Mouse (Mus musculus) fibroblast of lung, adult 2 months (primary cell): ENCODE measurements around the gene Itga8.

Experiments used
- DNase-seq: peaks from one replicate; pipeline ENCODE4 v3.0.0-alpha.2; 2011; ENCODE audit warnings: low read depth

Gene Itga8

DNA sequence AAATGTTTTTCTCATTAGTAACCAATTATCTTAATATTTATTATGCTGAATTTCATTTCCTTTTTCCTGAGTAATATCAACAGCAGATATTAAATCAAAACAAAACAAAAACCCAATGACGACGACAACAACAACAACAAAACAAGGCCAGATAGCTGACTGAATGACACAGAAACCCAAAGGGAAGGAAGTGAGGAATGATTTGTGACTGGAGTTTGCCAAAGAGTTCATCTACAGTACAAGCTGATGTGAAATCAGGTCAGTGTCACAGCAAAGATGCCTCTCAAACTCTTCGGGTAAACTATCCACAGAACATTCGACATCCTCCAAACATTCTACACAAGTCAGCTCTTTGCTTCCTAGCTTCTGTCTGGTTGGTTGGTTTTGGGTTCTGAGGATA lies 104.0 kb downstream of the Itga8 start:
- no peak for DNase-seq

DNA sequence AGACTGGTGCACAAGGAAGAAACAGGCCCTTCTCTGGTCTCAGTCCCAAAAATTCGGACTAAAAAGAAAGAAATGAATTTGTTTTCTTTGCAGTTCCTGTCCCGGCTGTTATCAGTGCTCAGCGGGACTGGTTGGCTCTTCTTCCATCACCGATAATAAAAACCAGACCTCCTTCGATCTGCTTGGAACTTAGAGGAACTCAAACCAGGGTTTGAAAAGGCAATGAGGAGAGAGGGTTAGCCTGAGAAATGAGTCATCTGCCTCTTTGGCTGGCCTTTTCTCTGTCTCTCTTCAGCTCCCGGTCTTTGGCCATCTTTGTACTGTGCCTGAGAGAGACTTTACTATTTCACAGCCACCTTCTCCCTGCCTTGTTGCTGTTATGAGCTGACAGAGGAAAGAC lies 112.7 kb downstream of the Itga8 start:
- no peak for DNase-seq

DNA sequence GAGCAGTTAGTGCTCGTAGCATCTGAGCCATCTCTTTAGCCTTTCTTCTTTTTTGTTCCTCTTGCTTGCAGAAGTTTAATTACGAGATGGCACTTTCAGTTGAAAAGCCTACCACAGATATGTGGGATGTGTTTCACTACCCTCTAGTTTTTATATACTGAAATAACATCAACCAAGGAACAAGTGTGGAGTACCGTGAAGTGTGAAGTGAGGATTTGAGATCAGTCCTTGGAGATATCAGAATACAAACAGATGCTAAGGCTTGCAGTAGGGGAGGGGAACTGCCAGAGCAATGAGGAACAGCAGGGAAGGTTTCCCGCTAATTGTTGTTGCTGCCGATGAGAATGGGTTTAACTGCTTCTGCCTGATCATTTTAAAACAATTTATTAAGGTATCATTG lies 114.1 kb downstream of the Itga8 start:
- DNase-seq = no peak

DNA sequence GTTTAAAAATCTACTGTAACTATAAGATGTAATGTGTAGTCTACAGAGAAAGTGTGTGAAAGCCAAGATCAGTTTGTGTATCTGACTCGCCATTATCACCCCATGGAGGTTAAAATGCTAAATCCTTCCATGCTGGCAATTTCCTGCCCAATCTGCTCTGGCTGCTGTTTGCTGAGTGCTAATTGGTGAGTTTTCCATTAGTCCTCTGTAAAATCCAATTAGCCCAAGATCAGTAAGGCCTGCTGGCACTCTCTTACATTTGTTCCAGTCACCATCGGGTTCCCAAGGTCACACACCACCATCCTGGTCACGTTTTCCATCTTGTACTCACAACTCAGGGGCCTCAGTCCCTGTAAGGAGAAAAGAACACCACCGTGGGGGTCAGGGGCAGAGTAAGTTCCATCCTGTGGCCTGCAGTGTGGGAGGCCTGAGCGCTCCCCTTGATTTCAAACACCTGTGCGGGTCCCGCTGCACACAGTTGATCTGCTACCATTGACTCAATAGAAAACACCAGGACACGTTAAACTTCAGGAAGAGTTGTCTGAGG lies 119.2 kb downstream of the Itga8 start:
- DNase-seq = no peak

DNA sequence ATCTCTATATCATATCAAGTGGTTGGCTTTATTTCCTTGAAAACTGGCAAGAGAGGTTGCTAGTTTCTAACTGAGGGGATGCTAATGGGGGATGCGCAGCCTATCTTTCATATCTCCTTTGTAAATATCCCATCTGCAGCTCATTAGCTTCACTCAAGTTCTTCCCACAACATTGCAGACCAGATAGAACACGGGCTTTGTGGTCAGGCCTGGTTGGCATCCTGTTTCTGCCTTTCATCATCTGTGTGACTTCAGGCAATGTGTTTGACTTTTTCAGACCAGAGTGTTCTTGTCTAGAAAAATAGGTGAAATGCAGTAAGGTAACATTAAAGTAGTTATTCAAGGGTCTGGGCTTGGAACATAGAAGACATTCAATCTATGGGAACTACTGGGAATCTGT lies 121.1 kb downstream of the Itga8 start:
- no peak for DNase-seq

DNA sequence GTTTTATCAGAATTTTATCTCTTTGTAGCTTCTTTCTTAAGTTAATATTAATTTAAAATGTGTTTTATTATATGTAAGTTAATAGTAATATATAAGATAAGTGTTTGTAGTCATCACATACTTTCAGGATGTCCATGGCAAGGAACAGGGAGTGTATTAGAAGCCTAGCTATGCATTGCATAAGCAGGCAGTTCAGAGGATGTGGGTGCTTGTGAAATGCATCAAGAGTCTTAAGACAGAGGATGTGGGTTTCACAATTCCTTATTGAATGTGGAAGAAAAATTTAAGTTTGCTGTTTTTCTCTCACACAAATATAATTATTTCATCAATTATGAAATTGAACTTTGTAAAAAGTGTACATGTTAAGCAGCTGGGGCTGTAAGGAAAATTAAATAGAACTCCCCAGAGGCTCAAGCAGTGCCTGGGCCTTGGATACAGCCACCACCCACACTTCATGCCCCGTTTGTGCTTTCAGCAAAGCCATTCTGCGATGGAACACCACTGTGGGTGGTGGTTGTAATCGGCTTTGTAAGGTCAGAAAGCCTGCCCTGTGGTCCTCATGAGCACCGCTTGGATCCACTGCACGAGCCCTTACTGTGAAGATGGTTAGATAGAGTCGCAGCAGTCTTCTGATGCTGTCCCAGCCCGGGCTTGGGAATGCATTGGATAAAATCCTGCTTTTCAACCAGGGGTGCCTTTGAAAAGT lies 126.8 kb downstream of the Itga8 start:
- no peak for DNase-seq

DNA sequence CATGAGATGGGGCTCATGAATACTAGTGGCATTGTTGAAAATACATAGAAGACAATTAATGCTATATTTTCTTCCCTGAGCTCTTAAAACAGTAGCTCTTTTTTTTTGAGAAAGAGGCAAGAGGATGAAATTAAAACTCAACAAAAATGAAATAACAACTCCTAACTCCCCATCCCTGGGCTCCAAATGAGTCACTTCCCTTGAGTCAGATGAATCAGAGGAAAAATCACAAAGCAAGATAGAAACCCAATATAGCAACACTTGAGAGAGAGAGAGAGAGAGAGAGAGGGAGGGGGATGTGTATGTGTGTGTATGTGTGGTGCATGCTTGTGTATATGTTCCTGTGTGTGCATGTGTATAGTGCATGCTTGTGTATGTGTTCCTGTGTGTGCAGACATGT lies 131.5 kb downstream of the Itga8 start:
- no peak for DNase-seq

DNA sequence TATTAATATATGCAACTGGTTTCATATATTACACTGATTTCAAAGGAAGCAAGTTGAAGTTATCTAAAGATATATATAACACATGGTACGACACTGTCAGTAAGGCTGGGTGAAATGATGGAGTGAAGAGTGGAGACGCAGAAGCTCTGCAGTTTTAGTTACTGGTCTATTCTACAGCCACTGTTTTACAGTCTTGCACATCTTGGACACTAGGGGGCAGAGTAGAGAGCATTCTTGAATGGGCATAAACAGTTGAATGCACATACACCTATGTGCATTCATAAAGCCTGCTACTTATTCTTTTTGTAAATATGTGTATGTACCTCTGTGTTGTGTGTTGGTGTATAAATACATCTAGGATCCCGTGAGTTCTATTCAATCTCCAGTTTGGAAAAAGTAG lies 141.2 kb downstream of the Itga8 start:
- no peak for DNase-seq

DNA sequence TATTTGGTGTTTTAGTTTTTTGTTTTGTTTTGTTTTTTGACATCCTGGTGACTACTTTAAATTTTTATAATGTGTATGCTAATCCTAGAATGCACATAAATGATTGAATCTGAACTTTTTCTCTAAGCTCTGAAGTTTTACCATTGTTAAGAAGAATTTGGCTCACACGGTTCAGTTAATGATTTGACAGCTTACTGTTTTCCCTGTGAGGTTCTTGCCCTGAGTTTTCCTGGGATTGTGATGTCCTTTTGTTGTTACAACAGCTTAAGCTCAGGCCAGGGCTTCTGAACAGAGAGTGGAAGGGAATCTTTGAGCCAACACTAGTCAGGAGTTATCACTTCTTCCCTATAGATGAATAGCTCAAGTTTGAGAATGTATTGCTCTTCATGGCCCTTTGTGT lies 144.7 kb downstream of the Itga8 start:
- DNase-seq = no peak

DNA sequence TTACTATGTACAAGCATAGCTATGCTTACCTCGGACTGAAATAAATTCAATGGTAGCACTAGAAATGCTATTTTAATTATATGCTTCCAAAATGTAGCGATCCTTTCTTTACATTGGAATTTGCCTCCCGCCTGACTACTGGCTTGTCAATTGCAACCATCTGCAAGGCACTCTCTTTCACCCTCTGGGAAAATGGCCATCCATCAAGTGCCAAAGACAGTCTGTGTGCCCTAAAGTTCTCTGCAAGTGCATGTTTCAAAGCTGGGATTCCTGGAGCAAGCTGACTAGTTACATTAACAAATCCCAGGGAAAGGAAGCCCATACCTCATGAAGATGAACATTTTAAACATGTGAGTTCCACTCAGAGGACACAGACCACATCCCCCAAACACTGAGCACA lies 145.3 kb downstream of the Itga8 start:
- DNase-seq = no peak

DNA sequence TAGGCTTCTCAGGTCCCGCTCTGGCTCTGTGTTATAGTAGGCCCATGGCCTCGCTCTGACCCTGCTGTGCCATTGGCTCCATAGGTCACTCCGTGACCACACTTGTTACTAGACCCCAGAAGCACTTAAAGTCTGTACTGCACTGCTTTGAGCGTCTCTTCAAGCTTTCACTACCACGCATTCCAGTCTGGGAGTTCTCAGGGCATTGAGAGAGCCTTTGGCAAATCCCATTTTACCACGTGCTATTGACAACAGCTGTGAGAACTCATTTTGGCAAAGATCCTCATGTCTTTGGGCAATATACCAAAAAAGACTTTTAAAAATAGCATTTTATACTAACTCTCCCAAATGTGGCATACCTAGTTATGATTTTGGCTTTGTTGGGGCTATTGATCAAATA lies 147.0 kb downstream of the Itga8 start:
- no peak for DNase-seq

DNA sequence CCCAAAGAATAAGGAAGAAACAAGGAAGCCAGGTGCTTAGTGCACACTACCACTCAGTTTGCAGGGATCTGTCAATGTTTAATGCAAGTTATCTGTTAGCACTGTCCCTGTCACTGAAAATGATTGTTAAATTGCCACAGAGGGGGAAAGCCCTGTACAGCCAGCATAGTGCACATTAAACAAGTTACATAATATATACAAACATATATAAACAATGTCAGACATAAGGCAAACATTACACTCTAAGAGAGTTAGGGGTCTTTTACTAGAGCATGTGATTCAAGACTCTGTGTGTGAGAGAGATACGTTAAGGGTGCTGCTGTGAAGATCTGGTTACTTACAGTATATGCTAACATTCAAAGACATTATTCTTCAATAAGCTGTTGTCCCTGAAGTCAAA lies 148.2 kb downstream of the Itga8 start:
- DNase-seq = no peak

DNA sequence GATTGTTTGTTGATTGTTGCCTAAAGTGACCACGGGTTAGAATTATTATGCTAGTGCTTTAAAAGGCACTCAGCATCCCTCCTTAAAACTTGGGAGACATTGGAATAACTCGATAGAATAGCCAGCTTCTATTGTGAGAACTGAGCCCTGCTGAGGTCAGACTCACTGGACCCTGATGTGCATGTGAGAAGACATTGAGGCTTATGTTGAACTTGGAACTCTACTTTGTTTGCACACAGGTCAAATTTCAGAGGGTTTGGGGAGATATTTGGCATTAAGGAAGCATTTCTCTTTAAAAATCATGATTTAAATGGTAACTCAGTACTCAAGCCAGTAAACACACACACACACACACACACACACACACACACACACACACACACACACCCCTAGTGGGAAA lies 153.8 kb downstream of the Itga8 start:
- DNase-seq = no peak

DNA sequence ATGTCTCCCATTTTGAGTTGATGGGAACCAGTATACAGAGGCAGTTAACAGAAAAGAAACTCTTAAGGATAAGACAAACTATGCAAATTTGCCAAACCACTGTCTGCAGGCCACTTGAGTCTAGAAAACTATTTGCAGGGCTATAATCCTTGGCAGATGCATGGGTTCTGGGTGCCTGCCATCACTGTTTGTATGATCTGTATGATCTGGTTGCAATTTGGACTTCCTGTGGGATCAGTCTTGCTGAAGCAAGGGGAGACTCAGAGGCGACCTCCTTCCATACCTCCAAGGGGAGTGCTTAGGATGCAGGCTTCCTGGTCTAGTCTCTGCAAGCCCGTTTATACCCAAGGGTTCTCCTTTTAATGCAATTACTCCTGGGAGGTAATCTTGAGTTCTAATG lies 155.1 kb downstream of the Itga8 start:
- no peak for DNase-seq

DNA sequence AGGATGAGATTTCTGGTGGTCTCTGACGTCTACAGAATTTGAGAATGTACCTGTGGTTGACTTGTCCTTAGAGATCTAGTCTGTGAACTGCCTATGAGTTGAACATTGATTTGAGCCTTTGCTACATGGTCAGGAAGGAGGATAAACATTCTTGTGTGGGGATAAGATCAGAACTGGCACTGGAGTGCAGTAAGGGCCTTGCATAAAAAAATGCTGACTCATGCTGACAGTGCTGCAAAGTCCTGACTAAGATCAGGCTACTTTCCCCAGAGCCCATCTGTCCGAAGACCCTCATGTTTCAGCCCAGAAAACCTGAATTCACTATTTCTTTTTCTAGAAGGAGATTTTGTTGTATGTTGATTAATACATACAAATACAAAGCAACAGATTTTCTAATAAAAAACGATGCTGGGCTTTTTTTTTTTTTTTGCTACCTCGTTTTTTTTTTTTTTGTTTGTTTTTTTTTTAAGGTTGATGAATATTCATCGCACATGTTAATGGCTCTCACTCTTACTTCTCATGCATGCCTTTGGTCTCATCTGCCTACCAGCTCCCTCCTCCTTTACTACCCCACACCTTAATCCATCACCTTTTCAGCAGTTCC lies 162.9 kb downstream of the Itga8 start:
- no peak for DNase-seq

DNA sequence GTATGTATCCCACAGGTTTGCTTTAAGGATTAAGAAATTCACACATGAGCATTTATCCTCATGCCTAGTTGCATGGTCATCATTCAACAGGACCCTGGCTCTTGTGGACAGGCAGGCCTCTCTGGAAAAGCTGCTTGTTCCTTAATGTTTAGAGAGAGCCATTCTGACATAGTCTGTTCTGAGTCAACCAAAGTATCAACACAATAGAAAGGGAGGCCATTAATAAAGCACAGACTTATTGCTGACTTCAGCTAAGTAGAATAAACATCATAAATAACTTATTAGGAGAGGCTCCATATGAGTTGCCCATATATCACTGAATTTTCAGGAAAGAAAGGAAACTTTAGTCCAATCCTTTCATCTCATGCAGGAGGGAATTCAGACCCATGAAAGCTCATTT lies 175.1 kb downstream of the Itga8 start:
- DNase-seq = no peak

DNA sequence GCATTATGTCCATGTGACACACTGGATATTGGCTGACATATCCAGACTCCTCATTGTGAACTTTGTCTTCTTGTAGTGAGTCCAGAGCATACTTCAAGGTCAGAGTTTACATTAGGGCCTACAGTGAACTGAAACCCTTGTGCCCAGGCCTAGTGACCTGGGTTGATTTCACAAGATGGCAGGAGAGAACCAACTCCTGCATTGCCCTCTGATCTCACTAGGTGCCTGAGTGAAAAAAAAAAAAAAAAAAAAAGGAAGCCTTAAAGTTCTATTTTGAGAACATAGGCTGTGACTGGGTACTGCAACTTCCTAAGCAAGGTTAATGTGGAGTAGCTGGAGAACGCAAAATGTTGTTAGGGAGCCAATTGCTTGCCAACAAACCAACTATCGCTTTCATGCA lies 186.2 kb downstream of the Itga8 start:
- DNase-seq = no peak

DNA sequence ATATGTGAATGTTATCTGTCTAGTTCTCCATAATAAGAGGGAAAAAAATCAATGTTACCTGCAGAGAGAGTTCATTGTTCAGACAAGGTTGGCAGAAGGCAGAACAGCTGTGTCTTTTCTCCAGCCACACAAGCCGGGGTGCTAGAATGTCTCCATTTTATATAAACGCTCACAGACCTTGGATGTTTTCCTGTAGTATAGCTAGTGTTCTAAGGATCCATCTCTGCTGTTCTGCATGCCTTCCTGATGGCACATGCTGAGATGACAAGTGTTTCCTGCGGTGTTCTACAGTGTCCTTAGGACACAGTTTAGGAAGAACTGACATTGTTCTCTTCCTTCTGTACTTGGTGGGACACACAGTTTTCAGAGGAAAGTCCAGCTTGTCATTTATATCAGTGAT lies 192.4 kb downstream of the Itga8 start:
- DNase-seq = no peak

DNA sequence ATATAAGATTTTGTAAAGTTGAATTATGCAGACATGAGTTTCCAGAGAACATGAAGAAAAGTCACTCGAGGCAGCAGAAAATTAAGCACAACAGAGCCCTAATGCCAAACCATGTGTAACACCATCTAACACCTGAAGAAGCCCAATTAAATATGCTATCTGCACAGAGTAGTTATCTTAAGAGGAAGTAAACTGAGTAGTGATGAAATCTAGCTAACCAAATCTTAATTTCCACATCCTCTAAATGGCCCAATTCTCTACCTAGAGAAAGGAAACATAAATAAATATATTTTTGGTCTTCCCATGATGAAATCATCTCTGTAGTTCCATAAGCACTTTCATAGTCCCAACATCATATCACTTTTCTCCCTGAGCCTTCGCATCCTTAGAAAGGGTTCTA lies 193.4 kb downstream of the Itga8 start:
- DNase-seq = no peak

DNA sequence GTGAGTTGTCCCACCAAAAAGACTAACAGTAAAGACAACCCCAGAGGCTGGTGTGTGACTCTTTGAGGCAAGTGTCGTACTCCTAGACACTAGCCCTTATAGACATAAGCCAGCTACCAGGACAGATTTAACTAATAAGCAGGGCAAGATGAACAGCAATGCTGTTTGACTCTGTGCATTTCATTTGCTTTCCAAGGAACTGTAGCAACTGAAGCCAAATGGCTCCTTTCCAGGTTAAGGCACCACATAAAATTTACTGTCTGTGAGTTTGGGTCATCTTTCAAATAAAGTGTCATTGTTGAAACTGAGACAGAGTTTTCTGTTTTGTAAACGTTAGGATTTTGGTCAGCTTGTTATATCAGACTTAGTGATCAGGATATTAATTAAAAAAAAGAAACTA lies 194.5 kb downstream of the Itga8 start:
- no peak for DNase-seq

DNA sequence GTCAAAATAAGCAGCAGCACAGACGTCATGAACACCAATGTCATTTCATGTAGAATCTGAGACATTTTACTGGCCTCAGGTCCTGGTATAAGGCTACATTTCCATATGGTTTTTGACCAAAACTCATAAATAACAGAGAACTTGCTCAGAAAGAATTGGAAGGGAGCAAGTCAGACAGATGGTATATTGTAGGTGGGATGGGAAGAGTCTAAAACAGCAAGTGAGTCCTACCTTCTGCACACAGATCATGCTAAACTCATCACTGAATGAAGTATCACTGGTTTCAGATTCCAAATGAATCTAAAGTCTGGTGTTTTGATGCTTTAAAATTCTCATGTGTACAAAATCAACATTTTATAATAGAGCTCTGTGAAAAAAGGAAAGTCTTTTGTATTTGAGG lies 198.5 kb downstream of the Itga8 start:
- no peak for DNase-seq

DNA sequence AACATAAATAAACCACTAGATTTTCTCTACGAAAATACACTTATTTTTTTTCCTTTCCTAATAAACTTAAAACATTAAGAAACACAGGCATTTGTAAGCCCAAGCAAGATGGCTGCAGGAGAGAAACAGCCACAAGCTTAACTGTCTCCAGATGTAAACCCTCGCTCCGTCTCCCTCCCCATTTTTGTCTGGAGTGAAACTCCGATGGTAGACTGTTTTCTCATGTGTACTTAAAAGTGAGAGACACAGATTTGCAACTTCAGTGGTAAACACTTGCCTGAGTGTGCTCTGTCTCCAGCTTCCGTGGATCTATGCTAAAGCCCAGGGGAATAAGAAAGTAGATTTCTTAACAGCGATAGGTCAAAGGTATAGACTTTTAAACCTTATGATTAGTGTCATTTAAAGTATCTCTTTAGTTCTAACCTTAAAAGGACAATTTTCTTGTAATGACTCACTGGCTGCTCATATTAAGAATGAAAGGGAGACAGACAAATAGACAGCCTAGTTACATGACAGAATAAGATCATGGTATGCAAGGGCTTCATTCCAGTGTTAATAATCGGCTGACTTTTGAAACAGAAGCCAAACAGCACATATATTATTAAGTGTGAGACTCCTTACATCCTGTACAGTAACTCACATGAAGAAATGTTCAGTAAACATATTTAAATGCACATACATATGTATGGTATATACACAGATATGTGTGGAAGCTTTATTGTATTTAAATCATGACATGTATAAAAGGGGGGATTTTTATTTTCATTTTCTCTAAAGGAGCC lies 209.3 kb downstream of the Itga8 start:
- no peak for DNase-seq

DNA sequence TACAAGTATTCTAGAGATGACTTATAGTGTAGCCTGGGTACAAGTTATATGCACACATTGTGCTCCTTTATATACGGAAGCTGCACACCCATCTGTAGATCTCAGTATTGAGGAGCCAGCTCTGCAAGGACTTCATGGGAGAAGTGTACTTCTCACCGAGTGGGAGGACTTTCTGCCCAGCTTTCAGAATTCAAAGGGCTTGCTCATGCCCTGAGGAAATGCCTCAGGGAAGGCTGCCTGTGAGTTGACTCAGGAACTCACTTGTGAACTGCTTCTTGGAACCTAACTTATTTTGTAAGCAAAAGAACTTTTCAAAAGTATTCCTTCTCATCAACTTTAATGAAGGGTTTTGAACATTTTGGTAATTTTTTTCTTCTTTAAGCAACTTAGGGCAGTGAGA lies 210.7 kb downstream of the Itga8 start:
- DNase-seq = peak; percentile 46
